Mouse (Mus musculus) MEL (cell line): ENCODE data around the gene Hmgcll1. TPM values are rescaled to one million over a fixed set of nuclear protein-coding genes. Genes with fewer than 3 reads are reported as not detected.

Experiments used
- DNase-seq: peaks from one replicate; pipeline ENCODE4 v3.0.0; 2011; ENCODE audit warnings: low read depth, low spot score
- H3K27ac ChIP-seq: 2 replicates; pipeline ENCODE4 v1.5.1; 2012; ENCODE audit warnings: low read depth, mild to moderate bottlenecking, control low read depth, low read length, moderate library complexity; ENCODE audit not compliant: control insufficient read depth
- H3K27me3 ChIP-seq, 2 experiments: fragments of 150-350 bp in 1 of 2; sonication (generic) in 1 of 2; 2 replicates each; pipeline ENCODE4 v1.6.1; 2012; ENCODE audit warnings: low read length in 2 of 2, mild to moderate bottlenecking in 2 of 2, improper control_type of control experiment in 1 of 2, moderate library complexity in 1 of 2; ENCODE audit not compliant: insufficient read depth in 2 of 2, control insufficient read depth in 1 of 2
- H3K36me3 ChIP-seq, 2 experiments: 2 replicates each; pipeline ENCODE4 v1.6.1; 2012 to 2014; ENCODE audit warnings: low read length in 2 of 2, improper control_type of control experiment in 1 of 2, inconsistent platforms in 1 of 2, mild to moderate bottlenecking in 1 of 2; ENCODE audit not compliant: insufficient read depth in 2 of 2, control insufficient read depth in 1 of 2
- H3K4me1 ChIP-seq, 2 experiments: fragments of 150-350 bp in 1 of 2; sonication (generic) in 1 of 2; 2 replicates each; pipeline ENCODE4 v1.6.1; 2012; ENCODE audit warnings: low read length in 2 of 2, improper control_type of control experiment in 1 of 2, mild to moderate bottlenecking in 1 of 2; ENCODE audit not compliant: insufficient read depth in 2 of 2, control insufficient read depth in 1 of 2
- H3K4me3 ChIP-seq, 2 experiments: fragments of 150-350 bp in 1 of 2; sonication (generic) in 1 of 2; 2 replicates each; pipeline ENCODE4 v1.5.1; 2012; ENCODE audit warnings: low read depth in 2 of 2, low read length in 2 of 2, mild to moderate bottlenecking in 2 of 2, moderate library complexity in 2 of 2, control low read depth in 1 of 2, improper control_type of control experiment in 1 of 2; ENCODE audit not compliant: control insufficient read depth in 1 of 2, insufficient read depth in 1 of 2
- H3K79me2 ChIP-seq: 2 replicates; pipeline ENCODE4 v1.6.1; 2012; ENCODE audit warnings: mild to moderate bottlenecking, low read length, moderate library complexity; ENCODE audit not compliant: control insufficient read depth, poor library complexity, insufficient read depth
- H3K9ac ChIP-seq: 2 replicates; pipeline ENCODE4 v1.6.1; 2012; ENCODE audit warnings: low read depth, mild to moderate bottlenecking, control low read depth, low read length, moderate library complexity; ENCODE audit not compliant: control insufficient read depth, poor library complexity, severe bottlenecking
- H3K9me3 ChIP-seq: fragments of 150-350 bp; sonication (generic); replicated peaks from 2 replicates; pipeline ENCODE4 v1.6.1; 2012; ENCODE audit warnings: mild to moderate bottlenecking, low read length, improper control_type of control experiment, moderate library complexity; ENCODE audit not compliant: insufficient read depth
- BHLHE40 ChIP-seq: IDR thresholded peaks from 2 replicates; pipeline ENCODE4 v1.6.1; 2012; ENCODE audit warnings: low read depth, mild to moderate bottlenecking, inconsistent platforms, low read length, improper control_type of control experiment, borderline replicate concordance
- CHD1 ChIP-seq: IDR thresholded peaks from 2 replicates; pipeline ENCODE4 v1.6.1; 2012; ENCODE audit warnings: low read depth, mild to moderate bottlenecking, inconsistent platforms, low read length, improper control_type of control experiment
- CTCF ChIP-seq, 3 experiments: IDR thresholded peaks in 2 of 3; conservative IDR thresholded peaks in 1 of 3; 2 replicates each; pipeline ENCODE4 v1.5.1; 2011 to 2012; ENCODE audit warnings: low read length in 3 of 3, low read depth in 2 of 3, mild to moderate bottlenecking in 2 of 3, improper control_type of control experiment in 1 of 3, inconsistent platforms in 1 of 3, mixed read lengths in 1 of 3, moderate library complexity in 1 of 3; ENCODE audit not compliant: control insufficient read depth in 1 of 3, insufficient read depth in 1 of 3, poor library complexity in 1 of 3, severe bottlenecking in 1 of 3
- E2F4 ChIP-seq: IDR thresholded peaks from 2 replicates; pipeline ENCODE4 v1.6.1; 2011; ENCODE audit warnings: low read depth, low read length, improper control_type of control experiment, borderline replicate concordance
- ELF1 ChIP-seq: IDR thresholded peaks from 2 replicates; pipeline ENCODE4 v1.6.1; 2014; ENCODE audit warnings: low read depth, mild to moderate bottlenecking, inconsistent platforms, low read length, improper control_type of control experiment, moderate library complexity
- EP300 ChIP-seq, 2 experiments: IDR thresholded peaks; 2 replicates each; pipeline ENCODE4 v1.6.1; 2011; ENCODE audit warnings: improper control_type of control experiment in 2 of 2, low read length in 2 of 2, low read depth in 1 of 2, mild to moderate bottlenecking in 1 of 2
- ETS1 ChIP-seq: IDR thresholded peaks from 2 replicates; pipeline ENCODE4 v1.6.1; 2012; ENCODE audit warnings: low read depth, mild to moderate bottlenecking, inconsistent platforms, low read length, improper control_type of control experiment, moderate library complexity
- GABPA ChIP-seq: IDR thresholded peaks from 2 replicates; pipeline ENCODE4 v1.6.1; 2012; ENCODE audit warnings: low read depth, mild to moderate bottlenecking, inconsistent platforms, low read length, improper control_type of control experiment, moderate library complexity
- GATA1 ChIP-seq: IDR thresholded peaks from 2 replicates; pipeline ENCODE4 v1.6.1; 2011; ENCODE audit warnings: low read depth, low read length, improper control_type of control experiment
- HCFC1 ChIP-seq: IDR thresholded peaks from 2 replicates; pipeline ENCODE4 v1.6.1; 2012; ENCODE audit warnings: low read depth, mild to moderate bottlenecking, inconsistent platforms, low read length, improper control_type of control experiment, moderate library complexity
- JUND ChIP-seq: IDR thresholded peaks from 2 replicates; pipeline ENCODE4 v1.6.1; 2011; ENCODE audit warnings: low read depth, mild to moderate bottlenecking, improper control_type of control experiment, low read length
- MEF2A ChIP-seq: IDR thresholded peaks from 2 replicates; pipeline ENCODE4 v1.6.1; 2014; ENCODE audit warnings: low read depth, mild to moderate bottlenecking, inconsistent platforms, low read length, improper control_type of control experiment; ENCODE audit not compliant: poor library complexity, insufficient replicate concordance, severe bottlenecking; ENCODE audit errors: extremely low read depth
- MXI1 ChIP-seq: IDR thresholded peaks from 2 replicates; pipeline ENCODE4 v1.6.1; 2011; ENCODE audit warnings: mild to moderate bottlenecking, low read depth, low read length, improper control_type of control experiment
- MYB ChIP-seq: IDR thresholded peaks from 2 replicates; pipeline ENCODE4 v1.6.1; 2011; ENCODE audit warnings: mild to moderate bottlenecking, low read depth, low read length, improper control_type of control experiment
- NELFE ChIP-seq: IDR thresholded peaks from 2 replicates; pipeline ENCODE4 v1.6.1; 2011; ENCODE audit warnings: low read depth, low read length, improper control_type of control experiment
- POLR2AphosphoS2 ChIP-seq: IDR thresholded peaks from 2 replicates; pipeline ENCODE4 v1.6.1; 2011; ENCODE audit warnings: low read length, improper control_type of control experiment
- RCOR1 ChIP-seq: IDR thresholded peaks from 2 replicates; pipeline ENCODE4 v1.6.1; 2012; ENCODE audit warnings: low read depth, mild to moderate bottlenecking, inconsistent platforms, low read length, improper control_type of control experiment
- SIN3A ChIP-seq: IDR thresholded peaks from 2 replicates; pipeline ENCODE4 v1.6.1; 2012; ENCODE audit warnings: low read length, improper control_type of control experiment, inconsistent platforms
- TAL1 ChIP-seq: IDR thresholded peaks from 2 replicates; pipeline ENCODE4 v1.6.1; 2012; ENCODE audit warnings: mild to moderate bottlenecking, inconsistent platforms, low read length, moderate library complexity, mixed read lengths
- TBP ChIP-seq: IDR thresholded peaks from 2 replicates; pipeline ENCODE4 v1.8.0; 2011; ENCODE audit warnings: low read depth, low read length, improper control_type of control experiment
- TCF12 ChIP-seq: IDR thresholded peaks from 2 replicates; pipeline ENCODE4 v1.6.1; 2014; ENCODE audit warnings: low read depth, mild to moderate bottlenecking, inconsistent platforms, low read length, improper control_type of control experiment, moderate library complexity
- UBTF ChIP-seq: IDR thresholded peaks from 2 replicates; pipeline ENCODE4 v1.6.1; 2012; ENCODE audit warnings: low read depth, mild to moderate bottlenecking, inconsistent platforms, low read length, improper control_type of control experiment, moderate library complexity, borderline replicate concordance; ENCODE audit not compliant: insufficient read depth
- polyA plus RNA-seq, 2 experiments: library from polyadenylated mRNA; stranded (reverse) in 1 of 2; unstranded in 1 of 2; fragments of >175 nt in 1 of 2; fragments of >200 nt in 1 of 2; gene quantifications; 2 replicates each; pipeline versions ENCODE4 v1.2.1 to v1.2.4; 2012; ENCODE audit warnings: low replicate concordance in 2 of 2, low read depth in 1 of 2; ENCODE audit not compliant: insufficient read length in 2 of 2, insufficient read depth in 1 of 2, missing spikeins in 1 of 2
- total RNA-seq: library from RNA; depleted of rRNA; stranded (reverse); fragments of 300-350 nt; gene quantifications from 2 replicates; pipeline ENCODE4 v1.2.3, GENCODE M21; 2012

Gene Hmgcll1
- total and polyA plus RNA-seq, 3 experiments: not detected

DNA sequence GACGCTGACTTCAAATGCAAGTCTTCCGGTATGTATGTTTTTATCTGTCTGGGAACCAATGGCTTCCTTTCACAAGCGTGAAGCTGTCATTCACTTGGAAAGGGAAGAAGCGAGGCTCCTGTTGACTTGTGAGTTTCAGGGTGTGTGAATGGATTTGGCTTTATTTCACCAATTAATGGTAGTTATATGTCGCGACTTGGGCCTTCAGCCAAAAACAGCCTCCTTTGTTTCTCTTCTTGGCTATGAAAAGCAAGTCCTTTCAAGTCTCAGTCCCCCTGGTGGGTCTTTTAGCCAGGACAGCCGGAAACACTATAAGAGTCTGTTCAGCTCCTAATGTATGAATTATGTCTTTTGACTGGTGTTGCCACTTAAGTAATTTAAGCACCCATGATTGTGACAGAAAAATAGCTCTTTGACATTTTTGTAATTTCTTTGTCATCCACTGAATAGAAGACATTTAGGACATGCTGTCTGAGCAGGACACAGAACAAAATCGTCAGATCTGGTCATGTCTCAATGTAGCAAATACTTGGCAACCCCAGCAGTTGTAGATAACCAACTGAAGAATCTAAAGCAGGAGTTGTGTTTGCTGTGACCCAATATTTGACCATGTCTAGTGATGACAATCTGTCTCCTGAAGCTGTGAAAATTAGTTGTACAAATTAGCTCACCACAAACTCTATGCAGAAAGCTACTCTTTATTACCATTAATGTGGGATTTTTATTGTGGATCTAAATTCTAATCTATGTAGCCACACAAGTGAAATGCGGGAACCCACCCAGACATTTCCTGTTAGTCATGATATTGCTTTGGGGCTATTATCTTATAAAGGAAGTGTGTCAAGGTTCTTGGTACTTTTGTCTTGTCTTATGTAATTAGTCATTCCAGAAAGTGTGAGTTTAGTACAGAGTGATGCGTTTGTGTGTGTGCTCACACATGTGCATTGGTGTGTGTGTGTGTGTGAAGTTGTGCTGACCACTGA lies 13.5 kb upstream of the Hmgcll1 start:
- peak; percentile 83 for DNase-seq
- TF ChIP-seq UBTF (no peak), MEF2A (no peak), EP300 (IDR thresholded peaks at IDR 0.05; ENCODE audit: low read depth in 1 of 2, low read length in 2 of 2) (peak; percentile 95 to 97), POLR2AphosphoS2 (no peak), CHD1 (no peak), GATA1 (peak; percentile 92), RCOR1 (peak; percentile 90), ELF1 (peak; percentile 37; the same call in 1 of the 2 replicates), TAL1 (peak; percentile 84), TCF12 (peak; percentile 92), GABPA (no peak), ETS1 (peak; percentile 92), JUND (peak; percentile 51; the same call in 1 of the 2 replicates), E2F4 (no peak), BHLHE40 (no peak; the same call in 1 of the 2 replicates), MXI1 (no peak; the same call in 1 of the 2 replicates), SIN3A (peak; percentile 44; the same call in 1 of the 2 replicates), NELFE (no peak; the same call in 1 of the 2 replicates), CTCF (IDR thresholded peaks at IDR 0.05 in 2 of 3, conservative IDR thresholded peaks at IDR 0.05 in 1 of 3; ENCODE audit: control insufficient read depth in 1 of 3, insufficient read depth in 1 of 3, low read depth in 2 of 3, low read length in 3 of 3, poor library complexity in 1 of 3, severe bottlenecking in 1 of 3) (no peak), HCFC1 (peak; percentile 40; the same call in 1 of the 2 replicates), TBP (no peak), MYB (no peak)

More for the DNA sequence above, 13.5 kb upstream of the Hmgcll1 start:
- Histone ChIP-seq H3K27me3 (no peaks in the 10 kb centered on the region), H3K36me3 (peaks cover 0 to 40% of the 10 kb centered on the region in 2 experiments; a peak in 2 of 4 replicates), H3K4me3 (peak overlapping the region in 1 of 2 experiments; percentile 17; a peak in 1 of 4 replicates), H3K9ac (peak overlapping the region; percentile 11; the same call in 1 of the 2 replicates), H3K79me2 (no peaks in the 10 kb centered on the region), H3K9me3 (no peaks in the 10 kb centered on the region), H3K4me1 (peaks cover 16 to 36% of the 10 kb centered on the region in 2 experiments), H3K27ac (peak overlapping the region; percentile 93)
